Mouse (Mus musculus): ENCODE measurements around the gene D17H6S53E. TPM values are rescaled to one million over a fixed set of nuclear protein-coding genes. Genes with fewer than 3 reads are reported as not detected.

Gene D17H6S53E
- polyA plus RNA-seq, 1 experiment from 2014 or later, result 14.4 TPM

GRCm38 (mm10) chr17:35088151-35088550 lies 38.0 kb upstream of the D17H6S53E start:
- no peak overlapping the region for H3K4me3 ChIP-seq (ENCODE audit: low read depth, low read length)
- peak; percentile 65 for TF ChIP-seq CTCF (IDR thresholded peaks at IDR 0.05; ENCODE audit: low read depth)
- no peak for TF ChIP-seq EP300 (optimal IDR thresholded peaks at IDR 0.05)
- no peaks in the 10 kb centered on the region for H3K9me3 ChIP-seq (ENCODE audit: control insufficient read depth, low read length)
- DNase-seq (ENCODE audit: low spot score) (no peak), ATAC-seq (ENCODE audit: low FRiP score, low TSS enrichment) (no peak)
- H3K27me3 ChIP-seq (ENCODE audit: control insufficient read depth, insufficient read depth, low read length), result no peaks in the 10 kb centered on the region
- 47% methylated on average over 2 of the region's 2 CpGs for WGBS
- H3K9ac ChIP-seq (ENCODE audit: low read length), result no peak overlapping the region
- H3K27ac ChIP-seq (replicated peaks), result no peak overlapping the region
- peaks cover 3% of the 10 kb centered on the region; the same call in 1 of the 2 replicates for H3K4me1 ChIP-seq (replicated peaks; ENCODE audit: control insufficient read depth, insufficient read depth)
- peaks cover 3% of the 10 kb centered on the region; the same call in 1 of the 2 replicates for H3K36me3 ChIP-seq (ENCODE audit: control insufficient read depth, insufficient read depth, low read length)
- H3K4me2 ChIP-seq (replicated peaks; ENCODE audit: low read depth), result no peak overlapping the region

GRCm38 (mm10) chr17:35088825-35089644 lies 37.1 kb upstream of the D17H6S53E start, which contains the start of gene Abhd16a:
TSS of gene Abhd16a (plus strand) at chr17:35089263.
- Histone ChIP-seq H3K36me3 (ENCODE audit: control insufficient read depth, insufficient read depth, low read length) (peaks cover 7% of the 10 kb centered on the region), H3K4me1 (replicated peaks; ENCODE audit: control insufficient read depth, insufficient read depth) (peaks cover 3% of the 10 kb centered on the region; the same call in 1 of the 2 replicates), H3K4me2 (replicated peaks; ENCODE audit: low read depth) (peak within 1 kb of the TSS; percentile 73), H3K27ac (replicated peaks) (peak within 1 kb of the TSS; percentile 98), H3K9ac (ENCODE audit: low read length) (peak within 1 kb of the TSS; percentile 90), H3K9me3 (ENCODE audit: control insufficient read depth, low read length) (no peaks in the 10 kb centered on the region), H3K4me3 (ENCODE audit: low read depth, low read length) (peak within 1 kb of the TSS; percentile 70), H3K27me3 (ENCODE audit: control insufficient read depth, insufficient read depth, low read length) (no peaks in the 10 kb centered on the region)
- ATAC-seq (ENCODE audit: low FRiP score, low TSS enrichment), result peak; percentile 98
- no peak for TF ChIP-seq EP300 (optimal IDR thresholded peaks at IDR 0.05)
- TF ChIP-seq CTCF (IDR thresholded peaks at IDR 0.05; ENCODE audit: low read depth), result peak; percentile 37
- DNase-seq (ENCODE audit: low spot score), result peak; percentile 94
- WGBS, result 3% methylated on average over 61 of the region's 67 CpGs

- peak overlapping the region; percentile 98; the same call in 1 of the 2 replicates for H3K27ac ChIP-seq (replicated peaks)
- ATAC-seq (ENCODE audit: low FRiP score, low TSS enrichment) (no peak), DNase-seq (ENCODE audit: low spot score) (no peak)
- H3K9ac ChIP-seq (ENCODE audit: low read length), result peak overlapping the region; percentile 90
- no peak for TF ChIP-seq EP300 (optimal IDR thresholded peaks at IDR 0.05)
- no peak for TF ChIP-seq CTCF (IDR thresholded peaks at IDR 0.05; ENCODE audit: low read depth)
- H3K4me3 ChIP-seq (ENCODE audit: low read depth, low read length), result peak overlapping the region; percentile 70
- H3K27me3 ChIP-seq (ENCODE audit: control insufficient read depth, insufficient read depth, low read length), result no peaks in the 10 kb centered on the region
- H3K4me1 ChIP-seq (replicated peaks; ENCODE audit: control insufficient read depth, insufficient read depth), result peaks cover 3% of the 10 kb centered on the region; the same call in 1 of the 2 replicates
- H3K36me3 ChIP-seq (ENCODE audit: control insufficient read depth, insufficient read depth, low read length), result peaks cover 11% of the 10 kb centered on the region
- H3K9me3 ChIP-seq (ENCODE audit: control insufficient read depth, low read length), result no peaks in the 10 kb centered on the region
- peak overlapping the region; percentile 73 for H3K4me2 ChIP-seq (replicated peaks; ENCODE audit: low read depth)
- WGBS, result 57% methylated on average over 8 of the region's 8 CpGs
Observed at GRCm38 (mm10) chr17:35090166-35090932, 35.8 kb upstream of the D17H6S53E start.

GRCm38 (mm10) chr17:35092403-35093198 lies 33.6 kb upstream of the D17H6S53E start:
- no peaks in the 10 kb centered on the region for H3K9me3 ChIP-seq (ENCODE audit: control insufficient read depth, low read length)
- no peak overlapping the region for H3K4me2 ChIP-seq (replicated peaks; ENCODE audit: low read depth)
- no peak for TF ChIP-seq EP300 (optimal IDR thresholded peaks at IDR 0.05)
- no peak for TF ChIP-seq CTCF (IDR thresholded peaks at IDR 0.05; ENCODE audit: low read depth)
- peaks cover 3% of the 10 kb centered on the region; the same call in 1 of the 2 replicates for H3K4me1 ChIP-seq (replicated peaks; ENCODE audit: control insufficient read depth, insufficient read depth)
- peaks cover 16% of the 10 kb centered on the region for H3K36me3 ChIP-seq (ENCODE audit: control insufficient read depth, insufficient read depth, low read length)
- ATAC-seq (ENCODE audit: low FRiP score, low TSS enrichment), result no peak
- no peak overlapping the region for H3K4me3 ChIP-seq (ENCODE audit: low read depth, low read length)
- H3K9ac ChIP-seq (ENCODE audit: low read length), result no peak overlapping the region
- no peak overlapping the region for H3K27ac ChIP-seq (replicated peaks)
- H3K27me3 ChIP-seq (ENCODE audit: control insufficient read depth, insufficient read depth, low read length), result no peaks in the 10 kb centered on the region
- no peak for DNase-seq (ENCODE audit: low spot score)
- 87% methylated on average over 14 of the region's 14 CpGs for WGBS

Measured in stomach, postnatal 0 days (tissue).